Mouse (Mus musculus): ENCODE results near the gene Lonrf2. TPM values are rescaled to one million over a fixed set of nuclear protein-coding genes. Genes with fewer than 3 reads are reported as not detected.
A peak's percentile ranks its signal among the peaks of the same experiment; 100 is the strongest.

The Lonrf2 gene
- polyA plus RNA-seq (2014; fragmentation: Nextera tagmentation; extraction: Ambion mirVana), result 29.4 and 31.1 TPM in 2 replicates

- Histone ChIP-seq H3K4me2 (ENCODE audit: low read depth, low read length) (peak within 1 kb of the TSS; percentile 98), H3K27ac (ENCODE audit: low read depth, low read length) (peak within 1 kb of the TSS; percentile 96), H3K36me3 (ENCODE audit: control insufficient read depth, insufficient read depth, low read length) (no peaks in the 10 kb centered on the region), H3K4me1 (ENCODE audit: control insufficient read depth, insufficient read depth, low read length) (peaks cover 12% of the 10 kb centered on the region; the same call in 1 of the 2 replicates), H3K4me3 (ENCODE audit: low read depth, low read length) (peak within 1 kb of the TSS; percentile 75), H3K27me3 (ENCODE audit: control insufficient read depth, insufficient read depth, low read length) (no peaks in the 10 kb centered on the region), H3K9ac (replicated peaks; ENCODE audit: low read depth, low read length) (peak within 1 kb of the TSS; percentile 92), H3K9me3 (ENCODE audit: control insufficient read depth, low read length) (no peaks in the 10 kb centered on the region)
- WGBS, result under 1% methylated on average over 45 of the region's 47 CpGs
- peak; percentile 95 for ATAC-seq (ENCODE audit: low read depth)
These were observed at the start of gene Lonrf2 for GRCm38 (mm10) chr1:38836477-38836872. TSS of gene Lonrf2 (minus strand) at chr1:38836711.

- Histone ChIP-seq H3K27ac (ENCODE audit: low read depth, low read length) (no peak overlapping the region), H3K4me3 (ENCODE audit: low read depth, low read length) (no peak overlapping the region), H3K36me3 (ENCODE audit: control insufficient read depth, insufficient read depth, low read length) (peaks cover 4% of the 10 kb centered on the region; the same call in 1 of the 2 replicates), H3K9me3 (ENCODE audit: control insufficient read depth, low read length) (no peaks in the 10 kb centered on the region), H3K4me2 (ENCODE audit: low read depth, low read length) (no peak overlapping the region), H3K27me3 (ENCODE audit: control insufficient read depth, insufficient read depth, low read length) (no peaks in the 10 kb centered on the region), H3K9ac (replicated peaks; ENCODE audit: low read depth, low read length) (no peak overlapping the region), H3K4me1 (ENCODE audit: control insufficient read depth, insufficient read depth, low read length) (no peaks in the 10 kb centered on the region)
- WGBS, result 84% methylated on average over 2 of the region's 2 CpGs
- ATAC-seq (ENCODE audit: low read depth), result no peak
These were observed 49.4 kb upstream of the Lonrf2 start for GRCm38 (mm10) chr1:38885956-38886355.

GRCm38 (mm10) chr1:38883766-38884165 is 47.3 kb upstream of the Lonrf2 start:
- H3K4me1 ChIP-seq (ENCODE audit: control insufficient read depth, insufficient read depth, low read length), result no peaks in the 10 kb centered on the region
- 85% methylated on average over 9 of the region's 9 CpGs for WGBS
- ATAC-seq (ENCODE audit: low read depth), result no peak
- H3K9me3 ChIP-seq (ENCODE audit: control insufficient read depth, low read length), result no peaks in the 10 kb centered on the region
- H3K27me3 ChIP-seq (ENCODE audit: control insufficient read depth, insufficient read depth, low read length), result no peaks in the 10 kb centered on the region
- H3K9ac ChIP-seq (replicated peaks; ENCODE audit: low read depth, low read length), result no peak overlapping the region
- no peak overlapping the region for H3K4me2 ChIP-seq (ENCODE audit: low read depth, low read length)
- H3K27ac ChIP-seq (ENCODE audit: low read depth, low read length), result no peak overlapping the region
- no peak overlapping the region for H3K4me3 ChIP-seq (ENCODE audit: low read depth, low read length)
- H3K36me3 ChIP-seq (ENCODE audit: control insufficient read depth, insufficient read depth, low read length), result peaks cover 5% of the 10 kb centered on the region; the same call in 1 of the 2 replicates

- Histone ChIP-seq H3K9ac (replicated peaks; ENCODE audit: low read depth, low read length) (no peak overlapping the region), H3K4me1 (ENCODE audit: control insufficient read depth, insufficient read depth, low read length) (no peaks in the 10 kb centered on the region), H3K27ac (ENCODE audit: low read depth, low read length) (no peak overlapping the region), H3K36me3 (ENCODE audit: control insufficient read depth, insufficient read depth, low read length) (peaks cover 5% of the 10 kb centered on the region; the same call in 1 of the 2 replicates), H3K4me3 (ENCODE audit: low read depth, low read length) (no peak overlapping the region), H3K4me2 (ENCODE audit: low read depth, low read length) (no peak overlapping the region), H3K9me3 (ENCODE audit: control insufficient read depth, low read length) (no peaks in the 10 kb centered on the region), H3K27me3 (ENCODE audit: control insufficient read depth, insufficient read depth, low read length) (no peaks in the 10 kb centered on the region)
- ATAC-seq (ENCODE audit: low read depth), result no peak
- 94% methylated on average over 4 of the region's 4 CpGs for WGBS
These were observed 46.2 kb upstream of the Lonrf2 start for GRCm38 (mm10) chr1:38882746-38883145.

GRCm38 (mm10) chr1:38881366-38881765 is 44.9 kb upstream of the Lonrf2 start:
- H3K27me3 ChIP-seq (ENCODE audit: control insufficient read depth, insufficient read depth, low read length), result no peaks in the 10 kb centered on the region
- H3K9ac ChIP-seq (replicated peaks; ENCODE audit: low read depth, low read length), result no peak overlapping the region
- peaks cover 5% of the 10 kb centered on the region; the same call in 1 of the 2 replicates for H3K36me3 ChIP-seq (ENCODE audit: control insufficient read depth, insufficient read depth, low read length)
- H3K4me2 ChIP-seq (ENCODE audit: low read depth, low read length), result no peak overlapping the region
- 83% methylated on average over 4 of the region's 4 CpGs for WGBS
- no peaks in the 10 kb centered on the region for H3K4me1 ChIP-seq (ENCODE audit: control insufficient read depth, insufficient read depth, low read length)
- H3K4me3 ChIP-seq (ENCODE audit: low read depth, low read length), result no peak overlapping the region
- H3K27ac ChIP-seq (ENCODE audit: low read depth, low read length), result no peak overlapping the region
- no peaks in the 10 kb centered on the region for H3K9me3 ChIP-seq (ENCODE audit: control insufficient read depth, low read length)
- no peak for ATAC-seq (ENCODE audit: low read depth)

GRCm38 (mm10) chr1:38876671-38877382 is 40.3 kb upstream of the Lonrf2 start:
- no peaks in the 10 kb centered on the region for H3K9me3 ChIP-seq (ENCODE audit: control insufficient read depth, low read length)
- no peak overlapping the region for H3K4me2 ChIP-seq (ENCODE audit: low read depth, low read length)
- H3K27ac ChIP-seq (ENCODE audit: low read depth, low read length), result no peak overlapping the region
- no peak overlapping the region for H3K9ac ChIP-seq (replicated peaks; ENCODE audit: low read depth, low read length)
- no peaks in the 10 kb centered on the region for H3K27me3 ChIP-seq (ENCODE audit: control insufficient read depth, insufficient read depth, low read length)
- H3K4me3 ChIP-seq (ENCODE audit: low read depth, low read length), result no peak overlapping the region
- H3K36me3 ChIP-seq (ENCODE audit: control insufficient read depth, insufficient read depth, low read length), result peaks cover 19% of the 10 kb centered on the region
- 53% methylated on average over 5 of the region's 5 CpGs for WGBS
- ATAC-seq (ENCODE audit: low read depth), result no peak
- no peaks in the 10 kb centered on the region for H3K4me1 ChIP-seq (ENCODE audit: control insufficient read depth, insufficient read depth, low read length)

GRCm38 (mm10) chr1:38873911-38874310 is 37.4 kb upstream of the Lonrf2 start:
- ATAC-seq (ENCODE audit: low read depth), result no peak
- no peak overlapping the region for H3K9ac ChIP-seq (replicated peaks; ENCODE audit: low read depth, low read length)
- no peaks in the 10 kb centered on the region for H3K9me3 ChIP-seq (ENCODE audit: control insufficient read depth, low read length)
- H3K4me3 ChIP-seq (ENCODE audit: low read depth, low read length), result no peak overlapping the region
- H3K4me2 ChIP-seq (ENCODE audit: low read depth, low read length), result no peak overlapping the region
- H3K27me3 ChIP-seq (ENCODE audit: control insufficient read depth, insufficient read depth, low read length), result no peaks in the 10 kb centered on the region
- 88% methylated on average over 5 of the region's 5 CpGs for WGBS
- peaks cover 18% of the 10 kb centered on the region for H3K36me3 ChIP-seq (ENCODE audit: control insufficient read depth, insufficient read depth, low read length)
- H3K4me1 ChIP-seq (ENCODE audit: control insufficient read depth, insufficient read depth, low read length), result no peaks in the 10 kb centered on the region
- H3K27ac ChIP-seq (ENCODE audit: low read depth, low read length), result no peak overlapping the region

DNA sequence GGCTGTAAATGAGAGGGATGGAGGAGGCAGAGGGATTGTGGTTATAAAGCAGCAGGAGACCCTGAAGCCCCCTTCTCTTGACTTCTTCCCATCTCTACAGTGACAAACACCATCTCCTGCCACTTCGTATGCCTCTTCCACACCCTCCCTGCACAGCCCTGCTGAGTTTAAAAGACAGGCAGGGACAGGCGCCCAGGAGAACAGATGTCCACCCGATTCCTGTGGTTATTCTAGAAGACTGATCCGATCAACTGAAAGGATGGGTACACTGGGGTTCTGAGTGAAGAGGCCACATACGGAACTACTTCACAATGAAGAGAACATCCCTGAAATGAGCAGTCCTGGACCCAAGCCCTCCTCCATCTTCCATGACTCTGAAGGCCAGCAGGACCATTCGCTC is 35.3 kb upstream of the Lonrf2 start:
- H3K4me3 ChIP-seq (ENCODE audit: low read depth, low read length), result no peak overlapping the region
- no peak overlapping the region for H3K4me2 ChIP-seq (ENCODE audit: low read depth, low read length)
- H3K9ac ChIP-seq (replicated peaks; ENCODE audit: low read depth, low read length), result no peak overlapping the region
- no peaks in the 10 kb centered on the region for H3K9me3 ChIP-seq (ENCODE audit: control insufficient read depth, low read length)
- no peaks in the 10 kb centered on the region for H3K4me1 ChIP-seq (ENCODE audit: control insufficient read depth, insufficient read depth, low read length)
- WGBS, result 65% methylated on average over 6 of the region's 6 CpGs
- no peak for ATAC-seq (ENCODE audit: low read depth)
- peaks cover 23% of the 10 kb centered on the region for H3K36me3 ChIP-seq (ENCODE audit: control insufficient read depth, insufficient read depth, low read length)
- H3K27ac ChIP-seq (ENCODE audit: low read depth, low read length), result no peak overlapping the region
- H3K27me3 ChIP-seq (ENCODE audit: control insufficient read depth, insufficient read depth, low read length), result no peaks in the 10 kb centered on the region

DNA sequence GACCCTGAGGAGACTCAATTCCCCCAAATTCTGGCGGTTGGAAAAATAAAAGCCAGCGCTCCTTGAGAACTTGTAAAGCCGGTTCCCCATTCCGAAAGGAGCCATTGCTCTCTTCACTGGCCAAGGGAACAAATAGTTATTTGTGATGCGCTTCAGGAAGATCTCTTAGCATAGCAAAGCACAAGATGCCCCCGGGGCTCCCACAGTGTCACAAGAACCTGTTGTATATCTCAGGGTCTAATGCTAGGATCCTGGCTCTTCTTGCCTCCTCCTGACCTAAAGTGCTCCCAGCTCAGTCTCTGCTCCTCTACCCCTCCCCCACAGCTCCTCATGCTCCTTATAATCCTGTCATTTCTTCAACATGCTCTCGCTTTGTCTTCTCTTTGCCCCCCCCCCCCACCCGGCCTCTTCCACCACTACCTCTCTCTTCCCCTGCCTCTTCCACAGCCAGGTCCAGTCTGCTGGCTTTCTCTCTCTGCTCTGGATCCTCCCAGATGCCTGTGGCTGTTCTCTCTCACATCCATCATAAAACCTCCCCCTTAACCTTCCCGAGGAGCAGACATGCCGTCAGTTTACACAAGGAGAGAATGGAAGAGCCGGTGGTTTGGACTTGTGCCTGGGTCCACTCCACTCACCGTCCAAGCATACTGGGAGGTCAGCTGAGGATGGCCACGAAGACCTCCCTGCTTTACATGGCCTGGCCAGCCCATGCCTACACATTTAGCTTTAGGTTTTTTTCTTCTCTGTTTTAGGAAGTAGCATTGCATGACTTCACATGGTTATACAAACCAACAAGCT is 33.1 kb upstream of the Lonrf2 start:
- Histone ChIP-seq H3K4me1 (ENCODE audit: control insufficient read depth, insufficient read depth, low read length) (no peaks in the 10 kb centered on the region), H3K4me3 (ENCODE audit: low read depth, low read length) (no peak overlapping the region), H3K27ac (ENCODE audit: low read depth, low read length) (no peak overlapping the region), H3K27me3 (ENCODE audit: control insufficient read depth, insufficient read depth, low read length) (no peaks in the 10 kb centered on the region), H3K36me3 (ENCODE audit: control insufficient read depth, insufficient read depth, low read length) (peaks cover 23% of the 10 kb centered on the region), H3K9me3 (ENCODE audit: control insufficient read depth, low read length) (no peaks in the 10 kb centered on the region), H3K9ac (replicated peaks; ENCODE audit: low read depth, low read length) (no peak overlapping the region), H3K4me2 (ENCODE audit: low read depth, low read length) (no peak overlapping the region)
- no peak for ATAC-seq (ENCODE audit: low read depth)
- 52% methylated on average over 13 of the region's 13 CpGs for WGBS

Data from neural tube, embryonic 14.5 days (tissue).